Mouse (Mus musculus) heart, postnatal 0 days (tissue): ENCODE measurements at regions not wholly inside any gene's neighbourhood (a gene's known extent, or its start where the extent isn't known, plus 50 kb on each side); places are given as distances from the start of the nearest gene placed in this dataset.

Source experiments
- ATAC-seq: fragments of 200-750 bp; cut with Nextera tagmentation; 2 replicates; pipeline ENCODE4 v1.8.0; 2017; ENCODE audit warnings: low read depth, moderate number of reproducible peaks, moderate library complexity; ENCODE audit not compliant: insufficient read depth
- DNase-seq: peaks from one replicate; pipeline ENCODE4 v3.0.0-alpha.2; 2016; ENCODE audit warnings: low spot score
- H3K27ac ChIP-seq: fragments of 300-500 bp; sonication (generic); 2 replicates; pipeline ENCODE4 v1.5.1; 2014; ENCODE audit warnings: low read depth, mild to moderate bottlenecking
- H3K27me3 ChIP-seq: fragments of 300-500 bp; sonication (generic); 2 replicates; pipeline ENCODE4 v1.6.1; 2014; ENCODE audit warnings: low read length, mixed read lengths; ENCODE audit not compliant: control insufficient read depth, insufficient read depth
- H3K36me3 ChIP-seq: fragments of 300-500 bp; sonication (generic); replicated peaks from 2 replicates; pipeline ENCODE4 v1.6.1; 2014; ENCODE audit warnings: low read length, mixed read lengths; ENCODE audit not compliant: control insufficient read depth, insufficient read depth
- H3K4me1 ChIP-seq: fragments of 300-500 bp; sonication (generic); 2 replicates; pipeline ENCODE4 v1.6.1; 2014; ENCODE audit warnings: antibody characterized with exemption; ENCODE audit not compliant: control insufficient read depth, insufficient read depth
- H3K4me2 ChIP-seq: fragments of 300-500 bp; sonication (generic); 2 replicates; pipeline ENCODE4 v1.6.1; 2014; ENCODE audit warnings: low read depth, mild to moderate bottlenecking, low read length, moderate library complexity
- H3K4me3 ChIP-seq: fragments of 300-500 bp; sonication (generic); 2 replicates; pipeline ENCODE4 v1.5.1; 2014; ENCODE audit warnings: low read depth, low read length
- H3K9ac ChIP-seq: fragments of 300-500 bp; sonication (generic); replicated peaks from 2 replicates; pipeline ENCODE4 v1.6.1; 2014; ENCODE audit warnings: low read depth, low read length, mixed read lengths
- H3K9me3 ChIP-seq: fragments of 300-500 bp; sonication (generic); replicated peaks from 2 replicates; pipeline ENCODE4 v1.6.1; 2016; ENCODE audit warnings: low read length; ENCODE audit not compliant: control insufficient read depth
- CTCF ChIP-seq: IDR thresholded peaks from 2 replicates; pipeline ENCODE4 v1.5.1; 2016; ENCODE audit warnings: antibody characterized with exemption, control low read depth, low read depth
- EP300 ChIP-seq: IDR thresholded peaks from 2 replicates; pipeline ENCODE4 v1.6.1; 2016; ENCODE audit warnings: antibody characterized with exemption, low read depth
- WGBS: fragments of 180-500 bp; shearing (Covaris S2); extraction: QIAGEN DNeasy Blood & Tissue Kit; methylation state at CpG from one replicate; pipeline ENCODE4 v1.1.7; 2014; 5-methylcytosine and 5-hydroxymethylcytosine counted together

DNA sequence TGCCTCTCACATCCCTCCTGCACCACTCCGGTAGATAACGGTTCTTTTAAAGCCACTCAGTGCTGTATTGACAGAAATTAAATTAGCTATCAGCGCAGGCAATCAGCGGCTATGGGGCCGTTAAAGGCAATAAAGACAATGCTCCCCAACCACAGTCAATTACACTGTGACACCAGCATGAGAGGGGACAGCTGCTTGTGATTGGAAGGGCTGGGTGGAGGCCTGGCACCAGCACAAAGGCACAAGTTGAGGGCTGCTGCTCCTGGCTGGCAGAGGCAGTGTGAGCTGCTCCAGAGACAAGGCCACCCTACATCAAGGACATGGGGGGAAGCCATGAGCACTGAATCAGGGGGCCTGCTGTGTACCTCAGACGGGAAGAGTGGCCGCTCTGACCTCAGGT is 420.0 kb downstream of the Vrk1 start:
- 61% methylated on average over 7 of the region's 7 CpGs for WGBS

DNA sequence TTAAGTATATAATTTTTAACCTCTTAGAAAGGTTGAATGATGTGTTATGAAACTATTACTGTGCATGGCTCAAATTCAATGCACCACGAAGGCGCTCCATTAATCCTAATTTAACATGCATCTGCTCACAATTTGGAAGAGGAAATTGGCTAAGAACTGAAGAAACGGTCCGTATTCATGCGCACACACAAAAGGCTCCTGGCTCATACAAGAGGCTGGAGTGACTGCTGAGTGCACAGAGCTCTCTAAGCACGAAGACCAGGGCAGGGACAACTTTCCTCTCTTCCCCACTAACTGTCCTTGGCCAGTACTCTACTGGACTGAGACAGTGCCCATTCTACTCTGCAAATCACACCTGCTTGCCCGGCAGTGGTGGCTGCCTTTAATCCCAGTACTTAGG is 435.1 kb downstream of the Vrk1 start:
- Histone ChIP-seq H3K9ac (no peak overlapping the region), H3K4me1 (no peaks in the 10 kb centered on the region), H3K27me3 (no peaks in the 10 kb centered on the region), H3K4me2 (no peak overlapping the region), H3K27ac (no peak overlapping the region), H3K36me3 (no peaks in the 10 kb centered on the region), H3K4me3 (no peak overlapping the region), H3K9me3 (no peaks in the 10 kb centered on the region)
- DNase-seq (no peak), ATAC-seq (no peak)
- TF ChIP-seq CTCF, result no peak
- TF ChIP-seq EP300, result no peak
- WGBS, result 74% methylated on average over 7 of the region's 7 CpGs

More for the DNA sequence above, 420.0 kb downstream of the Vrk1 start:
- no peaks in the 10 kb centered on the region for H3K9me3 ChIP-seq
- H3K36me3 ChIP-seq, result no peaks in the 10 kb centered on the region
- H3K27me3 ChIP-seq, result no peaks in the 10 kb centered on the region
- TF ChIP-seq CTCF (no peak), EP300 (no peak)
- no peak overlapping the region for H3K9ac ChIP-seq
- ATAC-seq (no peak), DNase-seq (no peak)
- H3K4me3 ChIP-seq, result no peak overlapping the region
- H3K27ac ChIP-seq, result no peak overlapping the region
- H3K4me1 ChIP-seq, result no peaks in the 10 kb centered on the region
- no peak overlapping the region for H3K4me2 ChIP-seq

DNA sequence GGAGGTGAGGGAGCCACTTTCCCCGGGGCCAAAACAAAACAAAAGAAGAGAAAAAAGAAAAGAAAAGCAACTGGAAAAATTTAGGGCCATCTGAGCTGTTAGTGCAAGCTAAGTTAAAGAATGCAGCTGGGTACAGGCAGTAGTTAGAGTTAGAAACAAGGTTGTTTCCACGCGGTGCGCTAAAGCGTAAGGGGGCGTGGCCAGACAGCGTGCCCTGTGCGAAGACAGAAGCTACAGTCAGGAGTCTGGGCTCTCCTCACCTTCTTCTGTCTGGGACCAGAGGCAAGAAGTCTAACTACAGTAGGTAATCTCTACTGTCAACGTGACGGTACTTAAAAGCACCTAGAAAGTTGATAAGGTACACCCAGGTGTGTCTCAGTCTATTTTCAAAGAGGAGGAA is 435.9 kb downstream of the Vrk1 start:
- Histone ChIP-seq H3K4me3 (no peak overlapping the region), H3K9ac (no peak overlapping the region), H3K36me3 (no peaks in the 10 kb centered on the region), H3K27me3 (no peaks in the 10 kb centered on the region), H3K9me3 (no peaks in the 10 kb centered on the region), H3K4me2 (no peak overlapping the region), H3K4me1 (no peaks in the 10 kb centered on the region), H3K27ac (no peak overlapping the region)
- DNase-seq (no peak), ATAC-seq (no peak)
- no peak for TF ChIP-seq CTCF
- TF ChIP-seq EP300, result no peak
- whole genome bisulfite sequencing, result 53% methylated on average over 10 of the region's 10 CpGs

DNA sequence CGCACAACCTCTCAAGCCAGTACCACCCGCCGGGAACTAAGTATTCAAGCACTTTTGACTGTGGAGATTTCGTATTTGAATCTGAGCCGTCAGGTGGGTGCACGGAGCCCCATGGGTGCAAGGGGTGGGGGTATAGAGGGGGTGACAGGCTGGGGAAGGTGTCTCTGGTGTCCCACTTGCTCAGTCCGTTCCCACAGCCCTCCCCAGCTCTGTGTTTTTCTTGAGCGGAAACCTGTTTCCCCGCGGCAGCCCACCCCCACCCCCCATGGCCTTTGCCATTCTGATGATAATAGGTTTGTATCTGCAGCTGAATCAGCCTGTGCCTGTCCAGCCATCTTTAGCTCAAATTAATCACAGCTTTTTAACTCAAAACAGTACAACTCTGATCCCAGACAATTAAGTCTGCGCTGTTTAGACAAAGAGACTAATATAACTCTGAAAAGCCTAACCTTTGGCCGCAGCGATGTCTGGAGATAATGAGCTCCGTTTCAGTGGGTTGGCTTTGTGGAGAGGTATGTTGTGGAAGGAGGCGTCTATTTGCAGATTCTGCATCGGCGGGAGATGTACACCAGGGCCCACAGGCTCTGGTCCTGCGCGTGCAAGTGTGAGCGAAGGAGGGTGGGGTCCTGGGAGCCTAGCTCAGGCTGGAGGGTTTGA is 437.0 kb downstream of the Vrk1 start:
- H3K9me3 ChIP-seq, result no peaks in the 10 kb centered on the region
- no peaks in the 10 kb centered on the region for H3K27me3 ChIP-seq
- no peak overlapping the region for H3K4me3 ChIP-seq
- ATAC-seq (no peak), DNase-seq (no peak)
- H3K36me3 ChIP-seq, result no peaks in the 10 kb centered on the region
- H3K4me2 ChIP-seq, result no peak overlapping the region
- no peak overlapping the region for H3K27ac ChIP-seq
- WGBS, result 80% methylated on average over 20 of the region's 20 CpGs
- TF ChIP-seq CTCF (no peak), EP300 (no peak)
- H3K4me1 ChIP-seq, result no peaks in the 10 kb centered on the region
- no peak overlapping the region for H3K9ac ChIP-seq

DNA sequence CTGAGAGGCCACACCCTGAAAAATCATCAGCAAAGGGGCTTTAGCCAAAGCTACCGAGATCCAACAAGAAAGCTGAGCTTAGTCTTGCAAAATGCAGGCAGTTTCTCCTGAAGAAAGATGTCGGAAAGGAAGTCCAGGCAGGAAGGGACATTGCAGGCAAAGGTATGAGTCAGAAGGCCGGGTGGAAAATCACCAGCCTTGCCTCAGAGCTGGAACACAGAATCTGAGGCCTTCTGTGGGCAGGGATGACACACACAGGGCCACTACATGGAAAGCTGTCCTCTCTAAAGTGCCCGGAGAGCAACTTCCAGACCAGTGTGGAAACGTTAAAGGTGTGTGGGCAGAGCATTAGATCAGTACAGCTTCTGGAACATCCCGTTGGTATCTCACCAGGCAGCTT is 438.5 kb downstream of the Vrk1 start:
- Histone ChIP-seq H3K36me3 (no peaks in the 10 kb centered on the region), H3K9ac (no peak overlapping the region), H3K9me3 (no peaks in the 10 kb centered on the region)

DNA sequence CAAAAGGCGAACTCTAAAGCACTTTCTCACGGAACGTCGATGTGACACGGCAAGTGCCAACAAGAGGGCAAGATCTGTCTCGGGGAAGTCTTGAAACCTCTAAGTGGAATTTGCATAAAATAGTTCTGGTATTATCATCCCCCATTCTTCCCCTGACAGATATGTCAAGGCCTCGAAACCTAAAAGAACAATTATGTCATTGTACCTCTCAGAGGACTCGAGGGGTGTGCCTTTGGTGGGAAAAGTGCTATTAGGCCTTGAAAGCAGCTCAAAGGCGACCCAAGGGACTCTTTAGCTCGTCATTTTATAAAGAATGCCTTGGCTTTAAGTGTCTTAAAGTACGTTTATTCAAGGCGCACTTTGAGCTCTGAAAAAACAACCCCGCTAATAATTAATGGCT is 443.5 kb downstream of the Vrk1 start:
- H3K9ac ChIP-seq, result no peak overlapping the region
- no peak for ATAC-seq
- no peak overlapping the region for H3K4me3 ChIP-seq
- H3K4me2 ChIP-seq, result no peak overlapping the region
- no peaks in the 10 kb centered on the region for H3K4me1 ChIP-seq
- DNase-seq, result no peak
- H3K27ac ChIP-seq, result no peak overlapping the region
- TF ChIP-seq CTCF (no peak), EP300 (no peak)
- 73% methylated on average over 13 of the region's 13 CpGs for WGBS
- H3K27me3 ChIP-seq, result no peaks in the 10 kb centered on the region
- no peaks in the 10 kb centered on the region for H3K36me3 ChIP-seq
- H3K9me3 ChIP-seq, result no peaks in the 10 kb centered on the region

More for the DNA sequence above, 438.5 kb downstream of the Vrk1 start:
- Histone ChIP-seq H3K4me1 (no peaks in the 10 kb centered on the region), H3K27me3 (no peaks in the 10 kb centered on the region), H3K27ac (no peak overlapping the region), H3K4me2 (no peak overlapping the region), H3K4me3 (no peak overlapping the region)
- no peak for ATAC-seq
- WGBS, result 64% methylated on average over 6 of the region's 6 CpGs
- no peak for DNase-seq
- TF ChIP-seq CTCF, result no peak
- no peak for TF ChIP-seq EP300
